Mouse (Mus musculus): ENCODE measurements around the gene Ugt1a7c. TPM values are rescaled to one million over a fixed set of nuclear protein-coding genes. Genes with fewer than 3 reads are reported as not detected.
"Not testable (repeated sequence)": the region's sequence is repeated elsewhere in the genome, so short reads cannot be mapped to it uniquely, and the experiment has no call there.

Ugt1a7c gene
- 1 to 10 TPM in 1 of 2 experiments, under 1 TPM in 1; 0.51 to 1.3 TPM for total RNA-seq (2021)

GRCm38 (mm10) chr1:88094941-88095492, at the start of gene Ugt1a7c:
Gene Ugt1a7c (plus strand): TSS chr1:88095062.
- DNase-seq, result no peak

DNA sequence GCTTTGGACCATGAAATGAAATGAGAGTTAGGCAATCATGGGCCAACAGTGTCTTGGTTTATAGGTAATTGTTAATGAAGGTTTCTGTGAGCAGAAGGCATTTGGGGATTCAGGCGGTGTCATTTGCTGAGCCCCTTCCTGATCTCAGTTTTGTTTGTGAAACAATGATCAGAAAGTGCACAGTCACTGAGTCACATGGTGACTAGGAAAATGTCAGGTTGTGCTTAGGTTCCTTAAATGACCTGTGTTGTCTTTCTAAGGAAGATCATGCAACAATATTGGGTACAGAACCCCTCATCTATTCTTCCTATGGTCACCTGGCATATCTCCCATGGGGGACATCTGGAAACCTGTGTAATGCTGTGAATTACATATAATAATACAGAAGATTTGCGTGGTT, 47.5 kb upstream of the Ugt1a7c start:
- DNase-seq, result not testable (repeated sequence)

- no peak for DNase-seq
These were observed 39.8 kb upstream of the Ugt1a7c start, which contains the start of gene Ugt1a10 for GRCm38 (mm10) chr1:88055088-88055487. Gene Ugt1a10 (plus strand): TSS chr1:88055388.

- DNase-seq, result not testable (repeated sequence)
These were observed 28.3 kb upstream of the Ugt1a7c start for GRCm38 (mm10) chr1:88066472-88067102.

DNA sequence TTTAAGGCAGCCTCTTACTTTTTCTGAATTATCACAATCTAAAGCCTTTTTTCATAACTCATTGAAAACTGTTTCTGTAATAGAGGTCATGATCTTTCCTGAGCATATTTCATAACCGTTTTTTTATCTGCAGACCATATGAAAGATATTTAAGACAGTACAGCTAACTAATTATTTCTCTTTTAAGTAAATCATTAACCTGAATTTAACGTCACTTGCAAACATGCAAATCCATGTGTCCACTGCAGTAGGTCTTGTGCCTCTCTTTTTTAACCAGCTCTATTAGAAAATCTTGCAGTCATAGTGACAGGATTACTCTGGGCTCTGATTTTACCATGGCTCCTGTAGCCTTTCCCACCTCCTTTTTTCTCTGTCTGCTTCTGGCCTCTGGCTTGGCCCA, 24.4 kb upstream of the Ugt1a7c start, which contains the start of gene Ugt1a9:
TSS of gene Ugt1a9 (plus strand) at position 306 of the 400 bp plus-strand sequence.
- no peak for DNase-seq

- DNase-seq, result no peak
These were observed 24.0 kb upstream of the Ugt1a7c start for GRCm38 (mm10) chr1:88070902-88071301.

DNA sequence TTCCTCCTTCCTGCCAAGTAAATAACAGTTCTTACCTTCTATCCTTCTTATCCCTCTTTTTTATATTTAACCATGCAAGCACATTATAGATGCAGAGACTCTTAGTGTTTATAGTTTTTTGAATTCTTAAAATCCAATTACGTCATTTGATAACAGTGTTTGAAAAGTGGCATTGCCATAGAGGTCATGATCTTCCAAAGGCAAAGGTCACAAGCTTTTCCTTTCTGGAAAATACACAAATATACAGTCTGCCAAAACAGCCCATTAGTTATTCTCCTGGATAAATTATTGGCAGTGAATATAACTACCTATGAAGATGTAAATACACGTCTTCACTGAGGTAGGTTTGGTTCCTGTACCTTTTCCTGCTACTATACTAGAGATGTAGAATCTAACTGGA, 20.4 kb upstream of the Ugt1a7c start:
- no peak for DNase-seq

GRCm38 (mm10) chr1:88077128-88077527, 17.7 kb upstream of the Ugt1a7c start:
- DNase-seq, result no peak

GRCm38 (mm10) chr1:88081670-88082069, 13.2 kb upstream of the Ugt1a7c start:
- DNase-seq, result no peak

- DNase-seq, result no peak
These were observed 8.7 kb upstream of the Ugt1a7c start for GRCm38 (mm10) chr1:88086125-88086524.

DNA sequence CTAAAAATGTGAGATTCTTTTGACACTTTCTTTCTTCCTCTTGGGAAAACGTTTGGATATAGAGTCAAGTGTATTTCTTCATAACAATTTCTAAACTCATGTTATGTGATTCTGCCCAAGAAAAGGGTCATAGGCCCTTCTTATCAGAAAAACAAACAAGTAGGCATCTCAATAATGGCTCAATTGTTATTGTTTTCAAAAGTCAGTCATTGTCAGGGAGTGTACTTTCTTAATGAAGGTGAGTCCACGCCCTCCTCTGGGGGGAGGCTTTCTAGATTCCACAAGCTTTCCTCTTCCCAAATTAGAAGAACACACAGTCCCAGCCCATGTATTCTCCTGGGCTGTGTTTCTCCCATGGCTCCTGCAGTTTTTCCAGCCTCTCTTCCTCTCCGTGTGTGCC, 7.3 kb upstream of the Ugt1a7c start, which contains the start of gene Ugt1a8:
TSS of gene Ugt1a8 (plus strand) at position 301 of the 400 bp plus-strand sequence.
- DNase-seq, result no peak

- DNase-seq, result no peak
These were observed 2.5 kb upstream of the Ugt1a7c start for GRCm38 (mm10) chr1:88092341-88092740.

- not testable (repeated sequence) for DNase-seq
These were observed 589 bp upstream of the Ugt1a7c start for GRCm38 (mm10) chr1:88094270-88094676.

- DNase-seq, result not testable (repeated sequence)
These were observed 3.7 kb downstream of the Ugt1a7c start for GRCm38 (mm10) chr1:88098546-88098945.

DNA sequence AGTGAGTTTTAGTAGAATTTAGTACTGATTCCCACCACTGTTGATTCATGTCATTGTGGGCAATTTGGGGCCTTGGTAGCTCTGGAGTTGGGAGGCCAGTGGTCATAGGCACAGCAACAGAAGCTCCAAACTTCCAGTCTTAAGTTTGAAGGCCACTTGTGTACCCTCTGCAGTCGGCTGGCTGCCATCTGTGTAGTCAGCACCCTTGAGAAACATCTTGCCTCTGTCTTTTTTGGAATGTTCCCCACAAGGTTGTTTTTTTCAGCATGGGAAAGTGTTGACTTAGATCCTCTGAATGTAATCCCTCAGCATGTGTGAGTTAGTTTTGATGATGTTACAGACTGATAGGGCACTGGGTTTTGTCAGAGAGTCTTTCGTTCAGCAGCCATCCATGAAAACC, 4.8 kb downstream of the Ugt1a7c start:
- DNase-seq, result not testable (repeated sequence)

- DNase-seq, result not testable (repeated sequence)
These were observed 8.2 kb downstream of the Ugt1a7c start, which contains the start of gene Ugt1a6b for GRCm38 (mm10) chr1:88103019-88103418. Gene Ugt1a6b (plus strand): TSS chr1:88103252.

GRCm38 (mm10) chr1:88103697-88104468, 9.0 kb downstream of the Ugt1a7c start:
- not testable (repeated sequence) for DNase-seq

- DNase-seq, result no peak
These were observed 10.0 kb downstream of the Ugt1a7c start for GRCm38 (mm10) chr1:88104667-88105430.

- no peak for DNase-seq
These were observed 10.8 kb downstream of the Ugt1a7c start for GRCm38 (mm10) chr1:88105656-88106055.

- not testable (repeated sequence) for DNase-seq
These were observed 14.2 kb downstream of the Ugt1a7c start for GRCm38 (mm10) chr1:88109027-88109557.

DNA sequence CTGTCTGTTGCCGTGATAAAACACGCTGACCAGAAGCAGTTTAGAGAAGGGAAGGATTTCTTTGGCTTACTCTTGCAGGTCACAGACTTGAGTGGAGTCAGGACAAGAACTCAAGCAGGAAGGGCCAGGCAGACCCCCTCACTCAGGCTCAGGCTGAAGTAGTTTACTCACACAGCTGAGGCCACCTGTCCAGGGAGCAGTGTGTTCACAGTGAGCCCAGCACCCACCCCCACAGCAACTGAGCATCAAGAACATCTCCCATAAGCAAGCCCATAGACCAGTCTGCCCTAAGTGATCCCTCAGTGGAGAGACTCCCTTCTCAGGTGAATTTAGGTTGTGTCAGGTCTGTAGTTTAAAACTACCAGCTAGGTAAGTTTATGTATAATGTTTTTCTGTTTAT, 14.7 kb downstream of the Ugt1a7c start:
- not testable (repeated sequence) for DNase-seq

DNA sequence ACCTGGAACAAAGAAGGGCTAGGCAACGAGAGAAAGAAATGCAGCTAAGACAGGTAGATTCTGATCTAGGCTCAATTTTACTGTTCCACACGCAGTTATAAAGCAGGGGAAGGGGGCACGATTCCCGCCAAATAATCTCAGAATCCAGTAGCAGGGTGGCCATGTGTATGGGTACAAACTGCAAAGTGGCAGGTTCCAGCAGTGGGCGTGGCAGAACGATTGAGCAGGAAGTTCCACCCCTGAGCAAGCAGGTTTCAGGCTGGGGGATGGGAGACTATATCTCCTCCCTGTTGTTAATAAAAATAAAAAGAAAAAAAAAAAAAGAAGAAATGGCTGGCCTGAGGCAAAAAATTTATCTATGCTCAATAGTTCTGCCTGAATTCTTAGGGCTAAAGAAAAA, 17.9 kb downstream of the Ugt1a7c start:
- DNase-seq, result not testable (repeated sequence)
